Mouse (Mus musculus) kidney, postnatal 14 days (tissue): ENCODE data around the gene Ppp1r36.
"Not testable (repeated sequence)": the region's sequence is repeated elsewhere in the genome, so short reads cannot be mapped to it uniquely, and the experiment has no call there.

Source experiments
- DNase-seq: peaks from one replicate; pipeline ENCODE4 v3.0.0; 2022; ENCODE audit warnings: mixed read lengths

Ppp1r36 gene

DNA sequence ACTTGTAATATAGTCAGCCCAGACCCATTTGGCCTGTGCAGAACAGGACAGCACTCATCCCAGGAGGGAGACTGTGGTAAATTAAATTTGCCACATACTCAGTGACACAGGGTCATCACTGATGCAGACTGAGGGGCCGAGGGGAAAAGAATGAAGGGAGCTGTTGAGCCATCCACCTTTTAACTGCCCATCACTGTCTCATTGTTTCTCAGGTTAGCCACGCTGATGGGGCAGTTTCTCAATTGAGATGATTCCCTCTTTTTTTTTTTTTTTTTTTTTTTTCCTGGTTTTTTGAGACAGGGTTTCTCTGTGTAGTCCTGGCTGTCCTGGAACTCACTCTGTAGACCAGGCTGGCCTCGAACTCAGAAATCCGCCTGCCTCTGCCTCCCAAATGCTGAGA is 41.1 kb downstream of the Ppp1r36 start:
- not testable (repeated sequence) for DNase-seq

DNA sequence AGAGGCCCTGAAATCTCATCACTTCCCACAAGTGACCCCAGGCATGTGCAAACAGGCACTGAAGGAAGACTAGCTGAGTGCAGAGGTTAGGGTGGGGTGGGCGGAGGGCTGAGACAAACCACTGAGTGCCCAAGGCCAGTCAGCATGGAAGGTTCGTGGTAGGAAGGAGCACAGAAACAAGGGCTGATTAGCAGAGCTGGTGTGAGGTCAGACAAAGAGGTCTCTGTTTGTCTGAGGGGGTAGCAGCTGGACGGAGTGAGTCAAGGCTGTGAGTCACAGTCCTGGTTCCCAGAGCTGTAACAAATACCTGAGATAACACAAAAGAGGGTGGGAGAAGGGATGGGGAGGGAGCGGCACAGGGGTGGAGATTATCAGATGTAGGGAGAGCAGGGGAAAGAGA is 41.7 kb downstream of the Ppp1r36 start:
- DNase-seq = no peak

GRCm38 (mm10) chr12:76463391-76463790 is 46.1 kb downstream of the Ppp1r36 start:
- no peak for DNase-seq

DNA sequence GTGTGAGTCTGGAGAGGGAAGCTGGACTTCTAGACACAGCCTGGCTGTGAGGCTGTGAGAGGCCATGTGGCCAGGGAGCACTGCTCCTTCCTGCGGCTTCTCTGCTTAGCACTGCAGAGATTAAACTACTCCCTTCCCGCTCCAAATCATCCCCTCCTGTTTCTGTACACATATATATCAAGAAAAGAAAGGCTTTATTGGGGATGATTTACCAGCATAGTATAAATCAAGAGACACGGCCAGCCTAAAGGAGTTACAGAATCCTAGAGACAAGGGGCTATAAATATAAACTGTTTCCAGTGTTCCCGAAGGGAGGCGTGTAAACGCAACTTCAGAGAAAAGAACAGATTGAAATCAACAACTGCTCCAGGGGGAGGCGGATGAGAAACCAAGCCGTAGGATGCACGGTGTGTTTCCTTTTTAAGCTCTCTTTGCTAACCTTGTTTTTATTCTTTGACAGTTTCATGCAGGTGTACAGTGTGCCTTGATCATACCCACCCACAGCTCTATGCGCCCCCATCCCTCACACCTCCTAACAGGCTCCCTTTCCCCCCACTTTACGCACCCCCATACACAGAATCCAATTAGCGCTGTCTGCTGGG is 47.4 kb downstream of the Ppp1r36 start:
- DNase-seq = no peak

DNA sequence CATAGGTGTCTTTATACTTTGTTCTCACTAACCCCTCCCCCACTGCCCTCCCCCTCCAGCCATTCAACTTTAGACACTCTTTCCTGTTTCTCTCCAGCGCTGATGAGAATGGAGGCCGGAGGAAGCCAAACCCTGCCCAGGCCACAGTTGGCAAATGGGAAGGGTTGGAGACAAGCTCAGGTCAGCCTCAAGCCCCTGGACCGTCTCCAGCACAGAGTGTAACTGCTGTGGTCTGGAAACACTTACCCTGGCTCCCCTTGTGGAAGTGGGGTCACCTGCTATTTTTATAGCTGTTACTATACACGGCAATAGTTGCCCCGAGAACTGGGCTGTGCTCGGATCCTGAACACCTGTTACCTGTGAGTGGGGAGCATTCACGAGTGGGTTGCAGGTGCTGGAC is 49.3 kb downstream of the Ppp1r36 start:
- no peak for DNase-seq

- DNase-seq = no peak
Measured at GRCm38 (mm10) chr12:76467256-76467655, 49.9 kb downstream of the Ppp1r36 start.

GRCm38 (mm10) chr12:76472046-76472445 is 54.7 kb downstream of the Ppp1r36 start:
- DNase-seq = peak; percentile 77

GRCm38 (mm10) chr12:76473562-76474245 is 56.4 kb downstream of the Ppp1r36 start:
- DNase-seq = no peak

DNA sequence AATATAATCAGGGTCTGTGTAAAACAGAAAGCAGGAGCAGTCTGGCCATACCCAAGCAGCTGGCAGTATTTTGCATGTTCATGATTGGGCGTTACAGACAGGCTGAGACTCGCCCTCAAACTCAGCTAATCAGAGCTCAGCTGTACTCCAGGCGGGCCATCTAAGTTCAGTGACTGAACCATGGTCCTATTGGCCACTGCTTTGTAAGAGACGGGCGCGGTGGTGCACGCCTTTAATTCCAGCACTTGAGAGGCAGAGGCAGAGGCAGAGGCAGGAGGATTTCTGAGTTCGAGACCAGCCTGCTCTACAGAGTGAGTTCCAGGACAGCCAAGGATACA is 56.9 kb downstream of the Ppp1r36 start:
- no peak for DNase-seq

- DNase-seq = no peak
Measured at GRCm38 (mm10) chr12:76474802-76475201, 57.5 kb downstream of the Ppp1r36 start.

- DNase-seq = no peak
Measured at GRCm38 (mm10) chr12:76476146-76476545, 58.8 kb downstream of the Ppp1r36 start.

DNA sequence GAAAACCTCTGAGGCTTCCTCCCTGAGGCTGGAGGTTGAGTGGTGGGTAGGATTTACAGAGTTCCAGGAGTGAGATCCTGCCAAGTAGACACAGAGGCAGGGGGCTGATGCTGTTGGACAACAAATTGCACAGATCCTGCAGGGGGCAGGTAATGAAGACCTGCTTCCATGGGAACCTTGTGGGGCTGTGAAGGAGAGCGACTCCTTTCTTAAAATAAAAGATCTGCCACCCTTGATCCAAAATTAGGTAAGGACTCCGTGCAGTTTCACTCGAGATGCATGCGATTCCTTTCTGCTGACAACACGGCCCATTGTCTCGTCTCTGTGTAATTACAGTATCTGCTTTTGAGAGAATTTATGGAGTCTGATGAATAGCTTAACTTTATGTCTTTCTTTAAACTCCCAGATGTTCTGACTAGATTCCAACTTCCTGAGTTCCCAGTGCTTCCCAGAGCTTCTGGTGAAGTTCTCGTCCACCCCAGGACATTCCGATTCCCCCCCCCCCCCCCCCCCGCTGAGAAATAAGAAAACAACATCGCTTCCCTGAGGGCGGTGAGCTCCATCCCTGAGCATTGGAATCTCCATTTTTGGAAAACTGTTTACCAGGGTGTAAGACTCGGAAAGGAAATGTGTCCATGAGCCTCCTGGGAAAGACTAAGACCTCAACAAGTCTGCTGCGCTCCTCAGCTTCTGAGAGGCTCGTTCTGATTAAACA is 61.1 kb downstream of the Ppp1r36 start:
- no peak for DNase-seq

GRCm38 (mm10) chr12:76479174-76479573 is 61.8 kb downstream of the Ppp1r36 start:
- no peak for DNase-seq

DNA sequence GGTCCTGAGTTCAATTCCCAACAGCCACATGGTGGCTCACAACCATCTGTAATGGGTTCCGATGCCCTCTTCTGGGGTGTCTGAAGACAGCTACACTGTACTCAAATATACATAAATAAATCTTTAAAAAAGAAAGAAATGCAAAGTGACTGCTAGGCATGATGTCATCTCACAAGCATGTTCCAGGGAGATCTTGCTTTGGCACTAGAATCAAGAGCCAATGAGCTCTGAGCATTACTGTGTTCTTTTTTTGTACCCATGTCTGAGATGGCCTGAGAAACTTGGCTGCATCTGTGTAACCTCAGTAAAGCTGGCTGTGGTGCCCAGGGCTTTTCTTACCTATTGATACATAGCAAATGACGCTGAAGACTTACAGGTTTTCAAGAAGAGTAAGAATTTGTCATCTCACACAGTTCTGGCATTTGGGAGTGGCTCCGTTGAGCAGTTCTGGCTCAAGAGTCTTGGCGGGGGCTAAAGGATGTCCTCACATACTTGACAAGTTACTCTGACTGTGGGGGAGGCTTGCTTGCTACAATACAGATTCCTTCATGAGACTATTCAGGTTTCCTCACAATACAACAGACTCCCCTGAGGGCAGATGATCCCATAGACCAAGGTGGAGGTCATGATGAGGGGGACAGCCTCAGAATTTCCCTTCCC is 62.6 kb downstream of the Ppp1r36 start:
- no peak for DNase-seq

DNA sequence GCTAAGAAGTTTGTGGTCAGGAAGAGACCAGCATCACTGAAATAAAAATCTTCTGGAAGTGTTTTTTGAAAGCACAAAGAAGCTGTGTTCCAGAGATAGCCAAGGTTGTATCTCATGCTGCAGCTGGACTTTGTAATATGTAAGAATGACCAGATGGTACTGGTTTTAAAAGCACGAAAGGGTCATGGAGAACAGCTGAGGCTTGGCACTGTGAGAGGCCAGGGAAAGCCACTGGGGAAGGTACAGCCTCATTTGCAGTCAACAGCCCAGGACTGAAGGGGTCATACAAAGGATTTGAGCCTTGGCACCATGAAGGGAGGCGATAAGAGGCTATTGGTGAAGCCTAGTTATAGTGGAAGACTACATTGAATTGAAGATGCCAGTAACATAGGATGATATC is 65.1 kb downstream of the Ppp1r36 start:
- DNase-seq = no peak

DNA sequence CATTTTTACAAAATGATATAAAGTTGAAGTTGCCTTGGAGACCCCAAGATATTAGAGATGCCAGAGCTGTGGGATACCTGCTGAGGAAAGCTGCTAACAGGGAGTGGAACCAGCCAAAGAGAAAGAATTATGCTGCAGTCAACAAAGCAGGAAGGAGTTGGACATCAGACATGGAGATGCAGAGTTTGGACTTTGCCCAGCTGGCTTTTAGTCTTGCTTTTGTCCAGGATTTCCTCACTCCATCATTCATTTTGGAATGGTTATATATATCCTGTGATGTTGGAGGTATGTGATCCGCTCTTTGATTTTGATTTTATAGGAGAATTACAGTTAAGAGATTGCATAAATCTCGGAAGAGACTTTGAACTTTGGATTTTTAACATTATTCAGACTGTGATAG is 65.6 kb downstream of the Ppp1r36 start:
- DNase-seq = no peak

- DNase-seq = no peak
Measured at GRCm38 (mm10) chr12:76484881-76485280, 67.5 kb downstream of the Ppp1r36 start.

- DNase-seq = no peak
Measured at GRCm38 (mm10) chr12:76485381-76485780, 68.0 kb downstream of the Ppp1r36 start.

DNA sequence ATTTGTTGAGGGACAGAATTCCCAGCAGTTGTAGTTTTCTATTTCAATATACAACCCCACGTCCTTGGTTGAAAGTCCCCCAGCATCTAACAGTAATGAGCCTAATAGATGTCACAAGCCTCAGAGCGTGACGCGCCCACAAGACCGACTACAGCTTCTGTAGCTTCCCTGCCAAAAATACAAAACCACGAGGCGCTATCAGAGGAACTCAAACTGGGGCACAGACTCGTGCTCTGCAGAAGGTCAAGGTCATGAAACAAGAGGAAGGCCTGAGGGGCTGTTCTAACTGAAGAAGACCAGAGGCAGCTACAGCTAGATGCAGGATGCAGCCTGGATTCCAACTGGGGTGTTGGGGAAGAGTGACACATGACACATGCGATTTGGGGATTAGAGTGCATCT is 69.6 kb downstream of the Ppp1r36 start:
- no peak for DNase-seq
